Mouse (Mus musculus) bone marrow macrophage, adult 2 months (primary cell): ENCODE data around the gene Rapgef1.

Experiments
- CTCF ChIP-seq: IDR thresholded peaks from 2 replicates; pipeline ENCODE4 v1.5.1; 2012; ENCODE audit warnings: low read depth, mild to moderate bottlenecking, low read length, moderate library complexity
- POLR2A ChIP-seq: IDR thresholded peaks from 2 replicates; pipeline ENCODE4 v1.6.1; 2012; ENCODE audit warnings: mild to moderate bottlenecking, low read depth, low read length, borderline replicate concordance

GRCm38 (mm10) chr2:29647808-29648207, 28.3 kb downstream of the Rapgef1 start:
- TF ChIP-seq POLR2A (no peak), CTCF (no peak)
